Mouse (Mus musculus) small intestine, adult 2 months (tissue): ENCODE data around the gene Drd1. TPM values are rescaled to one million over a fixed set of nuclear protein-coding genes. Genes with fewer than 3 reads are reported as not detected.
A peak's percentile ranks its signal among the peaks of the same experiment; 100 is the strongest.

Source experiments
- H3K27ac ChIP-seq: fragments of 200-500 bp; 2 replicates; pipeline ENCODE4 v1.5.1; 2012; ENCODE audit warnings: low read depth, low read length, control low read depth, inconsistent platforms; ENCODE audit not compliant: insufficient read depth
- H3K27me3 ChIP-seq: fragments of 200-500 bp; 2 replicates; pipeline ENCODE4 v1.6.1; 2012; ENCODE audit warnings: mild to moderate bottlenecking, moderate library complexity, low read length, inconsistent platforms; ENCODE audit not compliant: control insufficient read depth, insufficient read depth
- H3K36me3 ChIP-seq: fragments of 200-500 bp; 2 replicates; pipeline ENCODE4 v1.6.1; 2012; ENCODE audit warnings: mild to moderate bottlenecking, low read length, control low read depth, inconsistent platforms; ENCODE audit not compliant: control insufficient read depth, insufficient read depth
- H3K4me1 ChIP-seq: fragments of 200-500 bp; 2 replicates; pipeline ENCODE4 v1.6.1; 2012; ENCODE audit warnings: low read length, inconsistent platforms, mixed read lengths; ENCODE audit not compliant: control insufficient read depth, insufficient read depth, insufficient read length
- H3K4me3 ChIP-seq: fragments of 200-500 bp; 2 replicates; pipeline ENCODE4 v1.5.1; 2012; ENCODE audit warnings: low read depth, mild to moderate bottlenecking, control low read depth, inconsistent platforms, low read length, moderate library complexity
- CTCF ChIP-seq: fragments of 200-500 bp; IDR thresholded peaks from 2 replicates; pipeline ENCODE4 v1.5.1; 2012; ENCODE audit warnings: low read depth, mild to moderate bottlenecking, control low read depth, inconsistent platforms, low read length, moderate library complexity, mixed read lengths; ENCODE audit not compliant: insufficient replicate concordance, insufficient read length; ENCODE audit errors: extremely low read depth
- POLR2A ChIP-seq: fragments of 200-500 bp; IDR thresholded peaks from 2 replicates; pipeline ENCODE4 v1.6.1; 2012; ENCODE audit warnings: low read depth, mild to moderate bottlenecking, control low read depth, inconsistent platforms, low read length, moderate library complexity
- WGBS: fragments of 180-500 bp; shearing (Covaris S2); methylation state at CpG from one replicate; pipeline ENCODE4 v1.1.7; 2018; 5-methylcytosine and 5-hydroxymethylcytosine counted together
- polyA plus RNA-seq: library from polyadenylated mRNA; depleted of rRNA; stranded (reverse); fragments of >200 nt; gene quantifications from 2 replicates; pipeline ENCODE4 v1.2.3, GENCODE M21; 2012

Gene Drd1
- polyA plus RNA-seq, 1 experiment = not detected

- no peak overlapping the region for H3K4me3 ChIP-seq
- no peaks in the 10 kb centered on the region for H3K36me3 ChIP-seq
- WGBS = 45% methylated on average over 3 of the region's 3 CpGs
- H3K27me3 ChIP-seq = no peaks in the 10 kb centered on the region
- no peak for TF ChIP-seq POLR2A
- TF ChIP-seq CTCF = no peak
- H3K27ac ChIP-seq = peak overlapping the region; percentile 84
- peaks cover 19% of the 10 kb centered on the region; the same call in 1 of the 2 replicates for H3K4me1 ChIP-seq
Observed at GRCm38 (mm10) chr13:54066081-54066746, 10.7 kb upstream of the Drd1 start.

- 2% methylated on average over 3 of the region's 3 CpGs for WGBS
- Histone ChIP-seq H3K27ac (no peak overlapping the region), H3K4me1 (peaks cover 9% of the 10 kb centered on the region; the same call in 1 of the 2 replicates), H3K36me3 (no peaks in the 10 kb centered on the region), H3K4me3 (no peak overlapping the region), H3K27me3 (no peaks in the 10 kb centered on the region)
- TF ChIP-seq CTCF (no peak), POLR2A (no peak)
Observed at GRCm38 (mm10) chr13:54063292-54063691, 7.8 kb upstream of the Drd1 start.

DNA sequence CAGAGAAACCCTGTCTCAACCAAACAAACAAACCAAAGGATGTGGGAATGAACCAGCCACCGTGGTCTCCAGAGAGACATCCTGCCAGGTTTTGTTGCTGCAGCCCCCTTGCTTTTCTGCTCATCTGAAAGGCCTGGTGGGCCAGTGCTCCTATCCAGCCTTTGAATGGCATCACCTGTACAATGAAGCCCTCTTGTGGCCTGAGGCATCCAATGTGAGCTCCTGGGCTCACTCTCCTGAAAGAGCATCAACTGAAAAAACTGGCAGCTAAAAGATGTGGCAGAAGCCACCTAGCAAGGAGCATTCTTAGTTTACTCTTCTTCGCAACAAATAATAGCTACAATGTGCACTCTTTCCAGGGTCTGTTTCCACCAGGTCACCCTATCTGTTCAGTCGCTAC is 6.6 kb upstream of the Drd1 start:
- 86% methylated on average over 3 of the region's 3 CpGs for WGBS
- no peak overlapping the region for H3K4me3 ChIP-seq
- TF ChIP-seq CTCF = no peak
- no peak for TF ChIP-seq POLR2A
- H3K36me3 ChIP-seq = no peaks in the 10 kb centered on the region
- H3K4me1 ChIP-seq = peaks cover 3% of the 10 kb centered on the region; the same call in 1 of the 2 replicates
- H3K27me3 ChIP-seq = no peaks in the 10 kb centered on the region
- no peak overlapping the region for H3K27ac ChIP-seq

DNA sequence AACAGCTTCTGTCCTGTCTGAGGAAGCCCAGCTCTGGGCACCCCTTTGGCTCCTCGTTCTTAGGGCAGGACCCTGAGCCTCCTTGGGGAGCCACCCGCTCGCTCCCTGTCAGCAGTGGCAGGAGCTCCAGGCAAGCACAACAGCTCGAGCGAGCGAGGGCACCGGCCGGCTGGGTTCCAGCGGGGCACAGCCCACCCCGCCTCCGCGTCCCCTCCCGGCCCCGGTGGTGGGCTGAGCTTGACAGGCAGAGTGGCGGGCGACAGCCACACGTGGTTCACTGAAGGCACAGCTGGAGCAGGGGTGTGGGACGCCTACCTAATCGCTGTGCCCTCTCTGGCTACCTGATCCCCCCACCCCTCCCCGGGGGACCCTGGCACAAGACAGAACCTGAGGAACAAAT is 543 bp downstream of the Drd1 start:
- Histone ChIP-seq H3K36me3 (no peaks in the 10 kb centered on the region), H3K4me1 (peaks cover 3% of the 10 kb centered on the region), H3K4me3 (peak overlapping the region; percentile 52; the same call in 1 of the 2 replicates), H3K27ac (no peak overlapping the region), H3K27me3 (peaks cover 10% of the 10 kb centered on the region)
- WGBS = 4% methylated on average over 20 of the region's 20 CpGs
- TF ChIP-seq CTCF = no peak
- TF ChIP-seq POLR2A = no peak

DNA sequence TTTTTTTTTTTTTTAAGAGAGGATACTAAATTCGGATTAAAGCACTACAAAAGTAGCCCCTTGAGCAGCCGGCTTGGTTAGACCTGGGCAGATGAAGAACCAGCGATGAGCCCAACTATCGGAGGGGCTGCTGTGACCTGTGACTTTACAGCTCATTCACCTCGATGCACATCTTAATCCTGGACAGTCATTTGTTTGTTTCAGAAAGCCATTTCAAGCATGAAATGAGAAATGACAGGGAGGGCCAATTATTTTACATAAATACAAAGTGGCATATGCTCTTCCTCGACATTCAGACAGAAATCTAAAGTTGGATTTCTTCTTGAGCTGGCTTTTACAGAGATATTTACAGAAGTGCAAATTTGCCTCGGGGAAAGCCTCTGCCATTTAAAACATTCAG is 3.9 kb downstream of the Drd1 start:
- TF ChIP-seq POLR2A (no peak), CTCF (no peak)
- Histone ChIP-seq H3K36me3 (no peaks in the 10 kb centered on the region), H3K27ac (no peak overlapping the region), H3K27me3 (peaks cover 10% of the 10 kb centered on the region), H3K4me3 (no peak overlapping the region), H3K4me1 (peaks cover 3% of the 10 kb centered on the region)
- WGBS = 62% methylated on average over 7 of the region's 7 CpGs

DNA sequence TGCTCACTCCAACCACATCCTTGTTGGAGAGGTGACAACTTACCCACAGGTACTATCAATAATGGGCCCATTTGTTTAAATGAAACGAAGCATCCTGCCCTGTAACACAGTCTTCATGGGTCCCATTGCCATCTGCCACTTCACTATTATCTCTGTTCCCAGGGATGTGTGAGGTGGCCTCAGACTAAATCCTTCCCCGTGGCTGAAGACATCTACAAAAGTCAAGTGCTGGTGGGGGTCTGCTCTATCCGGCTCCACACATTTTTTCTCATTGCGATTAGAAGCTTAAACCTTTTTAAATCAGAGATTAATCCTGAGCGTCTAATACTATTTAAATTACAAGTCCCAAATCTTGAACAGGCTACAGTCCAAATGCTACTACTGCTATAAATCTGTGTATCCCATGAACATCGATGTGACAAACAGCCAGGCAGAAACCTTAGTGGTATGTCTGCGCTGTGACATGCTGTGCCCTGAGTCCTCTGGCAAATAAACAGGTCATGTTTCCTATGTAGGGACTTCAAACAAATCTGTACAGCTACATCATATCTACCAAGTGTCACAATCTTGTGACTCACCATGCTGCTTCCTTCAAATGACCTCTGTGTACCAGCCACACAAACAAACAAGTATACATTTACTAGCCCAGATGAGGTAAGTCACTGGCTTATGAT is 6.7 kb downstream of the Drd1 start:
- Histone ChIP-seq H3K27ac (no peak overlapping the region), H3K27me3 (no peaks in the 10 kb centered on the region; the same call in 1 of the 2 replicates), H3K36me3 (no peaks in the 10 kb centered on the region), H3K4me3 (no peak overlapping the region), H3K4me1 (no peaks in the 10 kb centered on the region)
- TF ChIP-seq POLR2A (no peak), CTCF (no peak)
- WGBS = 81% methylated on average over 7 of the region's 7 CpGs

- no peaks in the 10 kb centered on the region for H3K27me3 ChIP-seq
- 84% methylated on average over 2 of the region's 2 CpGs for whole genome bisulfite sequencing
Observed at GRCm38 (mm10) chr13:54040256-54040655, 15.2 kb downstream of the Drd1 start.

More at GRCm38 (mm10) chr13:54040256-54040655, 15.2 kb downstream of the Drd1 start:
- no peak overlapping the region for H3K4me3 ChIP-seq
- TF ChIP-seq POLR2A (no peak), CTCF (no peak)
- no peak overlapping the region for H3K27ac ChIP-seq
- H3K4me1 ChIP-seq = no peaks in the 10 kb centered on the region
- H3K36me3 ChIP-seq = no peaks in the 10 kb centered on the region
